Mouse (Mus musculus) lung, adult 2 months (tissue): ENCODE data around the gene Rbm42.

Source experiments
- CTCF ChIP-seq: fragments of 200-500 bp; IDR thresholded peaks from 2 replicates; pipeline ENCODE4 v1.5.1; 2011; ENCODE audit warnings: mild to moderate bottlenecking, low read length, control low read depth; ENCODE audit not compliant: insufficient read depth
- POLR2A ChIP-seq: fragments of 200-500 bp; IDR thresholded peaks from 2 replicates; pipeline ENCODE4 v1.6.1; 2011; ENCODE audit warnings: low read depth, mild to moderate bottlenecking, control low read depth, low read length, borderline replicate concordance; ENCODE audit errors: extremely low read depth

GRCm38 (mm10) chr7:30596093-30596492, 54.0 kb downstream of the Rbm42 start:
- no peak for TF ChIP-seq CTCF
- TF ChIP-seq POLR2A, result no peak
